Mouse (Mus musculus): ENCODE measurements at regions not wholly inside any gene's neighbourhood (a gene's known extent, or its start where the extent isn't known, plus 50 kb on each side); places are given as distances from the start of the nearest gene placed in this dataset.

DNA sequence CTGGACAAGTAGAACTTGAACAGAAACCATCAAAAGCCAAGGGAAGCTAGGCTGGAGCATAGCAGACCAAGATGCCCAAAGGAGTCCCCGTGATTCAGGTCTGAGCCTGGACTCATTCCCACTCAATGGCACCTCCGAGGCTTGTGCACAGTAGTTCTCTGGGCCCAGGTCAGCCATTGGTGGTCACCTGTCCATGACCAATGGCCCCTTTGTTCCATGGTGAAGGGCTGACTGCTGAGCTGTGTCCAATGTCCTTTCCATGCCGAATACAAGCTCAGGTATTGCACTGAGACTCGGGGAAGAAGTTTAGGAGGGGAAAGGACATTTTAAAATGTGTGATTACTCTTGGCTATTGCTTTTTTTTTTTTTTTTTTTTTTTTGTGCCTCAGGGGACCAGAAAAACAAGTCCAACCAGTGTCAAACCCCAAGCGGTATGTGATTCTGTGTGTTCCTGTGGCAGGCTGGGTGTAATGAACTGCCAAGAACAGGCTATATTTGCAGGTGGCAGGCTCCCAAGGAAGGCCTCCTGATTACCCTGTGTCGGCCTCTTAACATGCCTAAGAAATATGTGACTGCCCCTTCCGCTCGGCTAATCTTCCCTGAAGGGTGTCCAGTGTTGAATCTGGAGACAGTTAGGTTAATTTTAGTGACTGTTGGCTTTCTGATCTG is 69.4 kb downstream of the Enc1 start:
- TF ChIP-seq CTCF (IDR thresholded peaks at IDR 0.05; ENCODE audit: insufficient read depth, low read length) (no peak), POLR2A (IDR thresholded peaks at IDR 0.05; ENCODE audit: borderline replicate concordance, extremely low read depth, low read depth, low read length) (no peak)
- H3K4me3 ChIP-seq (replicated peaks; ENCODE audit: extremely low read depth, low read depth, low read length): no peak overlapping the region
- WGBS: 58% methylated on average over 8 of the region's 8 CpGs
- no peaks in the 10 kb centered on the region for H3K4me1 ChIP-seq (ENCODE audit: control insufficient read depth, insufficient read depth, low read length)
- no peak for DNase-seq

- WGBS: 84% methylated on average over 3 of the region's 3 CpGs
- no peak for DNase-seq
- H3K4me1 ChIP-seq (ENCODE audit: control insufficient read depth, insufficient read depth, low read length): no peaks in the 10 kb centered on the region
- TF ChIP-seq POLR2A (IDR thresholded peaks at IDR 0.05; ENCODE audit: borderline replicate concordance, extremely low read depth, low read depth, low read length): no peak
- no peak for TF ChIP-seq CTCF (IDR thresholded peaks at IDR 0.05; ENCODE audit: insufficient read depth, low read length)
- no peak overlapping the region for H3K4me3 ChIP-seq (replicated peaks; ENCODE audit: extremely low read depth, low read depth, low read length)
Measured at GRCm38 (mm10) chr13:97309411-97309810, 68.5 kb downstream of the Enc1 start.

DNA sequence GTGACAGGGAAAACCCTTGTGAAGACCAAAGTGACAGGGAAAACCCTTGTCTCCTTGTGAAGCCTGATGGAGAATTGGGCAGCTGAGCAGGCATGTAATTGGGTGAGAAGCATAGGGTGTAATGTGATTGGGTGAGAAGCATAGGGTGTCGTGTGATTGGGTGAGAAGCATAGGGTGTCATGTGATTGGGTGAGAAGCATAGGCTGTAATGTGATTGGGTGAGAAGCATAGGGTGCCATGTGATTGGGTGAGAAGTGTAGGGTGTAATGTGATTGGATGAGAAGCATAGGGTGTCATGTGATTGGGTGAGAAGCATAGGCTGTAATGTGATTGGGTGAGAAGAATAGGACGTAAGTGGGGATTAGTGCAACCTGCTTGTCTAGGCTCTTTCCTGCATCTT is 67.5 kb downstream of the Enc1 start:
- no peak for DNase-seq
- WGBS: 96% methylated on average over 2 of the region's 2 CpGs
- H3K4me1 ChIP-seq (ENCODE audit: control insufficient read depth, insufficient read depth, low read length): no peaks in the 10 kb centered on the region
- H3K4me3 ChIP-seq (replicated peaks; ENCODE audit: extremely low read depth, low read depth, low read length): no peak overlapping the region
- TF ChIP-seq CTCF (IDR thresholded peaks at IDR 0.05; ENCODE audit: insufficient read depth, low read length) (no peak), POLR2A (IDR thresholded peaks at IDR 0.05; ENCODE audit: borderline replicate concordance, extremely low read depth, low read depth, low read length) (no peak)

Data from lung, adult 2 months (tissue).